Mouse (Mus musculus): ENCODE data around the gene Slco1a6.

The Slco1a6 gene

DNA sequence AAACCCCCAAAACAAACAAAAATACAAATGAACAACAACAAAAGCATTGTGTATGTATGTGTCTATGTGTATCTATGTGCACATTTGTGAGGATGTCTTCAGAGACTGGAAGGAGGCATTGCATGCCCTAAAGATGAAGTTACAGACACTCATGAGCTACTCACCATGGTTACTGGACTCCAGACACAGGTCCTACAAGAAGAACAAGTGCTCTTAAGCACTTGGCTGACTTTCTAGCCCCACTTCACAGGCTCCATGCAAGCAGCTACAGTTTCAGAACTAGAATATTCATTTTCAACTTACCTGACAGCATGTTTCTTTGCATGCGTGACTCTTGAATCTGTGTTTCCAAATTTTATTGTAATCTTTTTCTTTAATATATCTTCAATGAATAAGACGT is 172.6 kb downstream of the Slco1a6 start:
- no peak for DNase-seq (ENCODE audit: low read depth, low spot score)

All from A20 (cell line).